Mouse (Mus musculus) C2C12 (cell line): ENCODE data around the gene Syce2. TPM values are rescaled to one million over a fixed set of nuclear protein-coding genes. Genes with fewer than 3 reads are reported as not detected.
A peak's percentile ranks its signal among the peaks of the same experiment; 100 is the strongest.

Experiments used
- H3K27me3 ChIP-seq: one replicate; pipeline ENCODE4 v1.6.1; 2011; ENCODE audit not compliant: control insufficient read depth, insufficient read depth, insufficient read length
- H3K36me3 ChIP-seq: one replicate; pipeline ENCODE4 v1.6.1; 2011; ENCODE audit not compliant: control insufficient read depth, insufficient read depth
- H3K4me3 ChIP-seq: one replicate; pipeline ENCODE4 v1.5.1; 2011; ENCODE audit warnings: mild to moderate bottlenecking, control low read depth; ENCODE audit not compliant: poor library complexity, insufficient read depth, severe bottlenecking
- H3K79me2 ChIP-seq: one replicate; pipeline ENCODE4 v1.6.1; 2011; ENCODE audit not compliant: control insufficient read depth, insufficient read depth
- H3K79me3 ChIP-seq: one replicate; pipeline ENCODE4 v1.6.1; 2011; ENCODE audit warnings: low read depth, control low read depth
- H3ac ChIP-seq: one replicate; pipeline ENCODE3; 2011; ENCODE audit warnings: low read depth; ENCODE audit not compliant: control insufficient read depth, insufficient read length
- CEBPB ChIP-seq: IDR thresholded peaks from one replicate; pipeline ENCODE4 v1.6.1; 2011; ENCODE audit warnings: low read depth, mild to moderate bottlenecking, control low read depth, moderate library complexity
- CTCF ChIP-seq: IDR thresholded peaks from one replicate; pipeline ENCODE4 v1.5.1; 2011; ENCODE audit not compliant: control insufficient read depth, insufficient read depth, insufficient read length
- FOSL1 ChIP-seq: IDR thresholded peaks from one replicate; pipeline ENCODE4 v1.8.0; 2011; ENCODE audit warnings: mild to moderate bottlenecking, low read length; ENCODE audit not compliant: poor library complexity, insufficient read depth, severe bottlenecking
- MAX ChIP-seq: IDR thresholded peaks from one replicate; pipeline ENCODE4 v1.6.1; 2011; ENCODE audit warnings: mild to moderate bottlenecking, control low read depth
- MYOD1 ChIP-seq: IDR thresholded peaks from one replicate; pipeline ENCODE4 v1.6.1; 2011; ENCODE audit warnings: low read depth; ENCODE audit not compliant: control insufficient read depth, insufficient read length
- MYOG ChIP-seq: IDR thresholded peaks from one replicate; pipeline ENCODE4 v1.6.1; 2011; ENCODE audit not compliant: control insufficient read depth, insufficient read length; ENCODE audit errors: extremely low read depth
- USF1 ChIP-seq: IDR thresholded peaks from one replicate; pipeline ENCODE4 v1.6.1; 2011; ENCODE audit warnings: low read depth, mild to moderate bottlenecking, control low read depth, moderate library complexity
- polyA plus RNA-seq: library from polyadenylated mRNA; unstranded; fragments of >200 nt; fragmentation: generic; extraction: Trizol; gene quantifications from one replicate; pipeline ENCODE4 v1.2.1, GENCODE M21; 2012; ENCODE audit warnings: missing spikeins

The Syce2 gene
- polyA plus RNA-seq, 1 experiment = 8.5 TPM

- no peak for TF ChIP-seq MYOG
- no peak for TF ChIP-seq USF1
- TF ChIP-seq CEBPB = no peak
- no peak for TF ChIP-seq MAX
- TF ChIP-seq MYOD1 = no peak
- no peak for TF ChIP-seq CTCF
- TF ChIP-seq FOSL1 = no peak
- no peak overlapping the region for H3ac ChIP-seq
- H3K4me3 ChIP-seq = no peak overlapping the region
- no peaks in the 10 kb centered on the region for H3K79me2 ChIP-seq
- H3K36me3 ChIP-seq = no peaks in the 10 kb centered on the region
- H3K27me3 ChIP-seq = peaks cover 18% of the 10 kb centered on the region
- no peaks in the 10 kb centered on the region for H3K79me3 ChIP-seq
Observed at GRCm38 (mm10) chr8:84925557-84925956, 53.6 kb downstream of the Syce2 start.

DNA sequence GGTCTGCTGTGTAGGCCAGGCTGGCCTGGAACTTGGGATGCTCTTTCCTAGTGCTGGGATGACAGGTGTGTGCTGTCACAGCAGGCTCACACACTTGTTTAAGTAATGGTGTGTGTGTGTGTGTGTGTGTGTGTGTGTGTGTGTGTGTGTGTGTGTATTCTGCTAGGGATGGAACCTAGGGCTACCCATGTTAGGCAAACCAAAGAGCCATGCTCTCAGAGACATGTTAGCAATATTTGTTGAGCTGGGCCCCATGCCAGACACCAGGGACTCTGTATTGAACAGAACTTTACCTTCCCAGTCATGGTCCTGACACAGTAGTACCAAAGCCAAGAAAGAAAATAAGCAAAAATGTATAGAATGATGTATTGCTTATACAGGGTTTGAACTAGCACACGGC is 55.6 kb downstream of the Syce2 start:
- peaks cover 20% of the 10 kb centered on the region for H3K27me3 ChIP-seq

DNA sequence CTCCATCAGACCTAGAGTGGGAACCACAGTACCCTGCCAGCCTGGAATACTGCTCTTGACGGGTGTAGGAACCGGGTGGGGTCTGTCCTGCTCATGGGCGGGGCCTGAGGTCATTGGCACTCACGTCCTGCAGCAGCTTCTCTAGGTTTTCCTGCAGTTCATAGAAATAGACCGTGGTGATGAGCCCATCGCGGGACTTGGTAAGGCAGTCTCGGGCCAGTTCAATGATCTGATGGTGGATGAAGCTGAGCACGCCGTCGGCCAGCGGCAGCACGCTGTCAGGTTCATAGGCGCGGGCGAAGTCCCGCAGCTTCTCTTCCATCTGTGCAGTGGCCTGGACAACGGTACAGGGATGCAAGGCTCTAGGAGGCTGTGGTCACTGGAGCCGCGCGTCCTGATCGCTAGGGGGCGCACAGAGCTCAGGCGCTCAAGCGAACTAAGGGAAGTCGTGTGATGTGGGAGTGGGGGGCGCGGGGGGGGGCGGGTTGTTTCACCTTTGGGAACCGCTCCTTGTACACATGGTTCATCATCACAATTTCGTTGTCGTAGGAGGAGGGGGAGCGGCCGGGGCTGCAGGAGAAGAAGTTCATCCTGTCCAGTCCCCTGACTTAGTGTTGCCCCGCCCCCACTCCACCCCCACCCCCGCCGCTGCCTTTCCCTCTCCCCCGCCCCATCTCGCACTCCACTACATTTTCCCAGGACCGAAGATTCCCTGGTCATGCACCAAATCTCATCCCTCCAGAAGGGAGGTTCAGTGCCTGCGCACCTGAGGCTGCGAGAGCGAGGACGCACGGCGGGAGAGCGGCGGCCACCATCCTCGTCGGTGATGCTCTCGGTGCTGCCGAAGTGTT is 56.8 kb downstream of the Syce2 start:
- Histone ChIP-seq H3K4me3 (no peak overlapping the region), H3K36me3 (no peaks in the 10 kb centered on the region), H3K79me3 (no peaks in the 10 kb centered on the region), H3K79me2 (no peaks in the 10 kb centered on the region), H3K27me3 (peaks cover 21% of the 10 kb centered on the region), H3ac (no peak overlapping the region)
- TF ChIP-seq MYOD1 (no peak), CTCF (peak; percentile 92)

More for the DNA sequence above, 55.6 kb downstream of the Syce2 start:
- Histone ChIP-seq H3K79me3 (no peaks in the 10 kb centered on the region), H3K36me3 (no peaks in the 10 kb centered on the region), H3K79me2 (no peaks in the 10 kb centered on the region), H3ac (no peak overlapping the region), H3K4me3 (no peak overlapping the region)
- TF ChIP-seq USF1 = no peak
- TF ChIP-seq FOSL1 = no peak
- TF ChIP-seq MAX = no peak
- TF ChIP-seq MYOG = no peak
- TF ChIP-seq CEBPB = no peak
- TF ChIP-seq CTCF = no peak
- TF ChIP-seq MYOD1 = no peak

DNA sequence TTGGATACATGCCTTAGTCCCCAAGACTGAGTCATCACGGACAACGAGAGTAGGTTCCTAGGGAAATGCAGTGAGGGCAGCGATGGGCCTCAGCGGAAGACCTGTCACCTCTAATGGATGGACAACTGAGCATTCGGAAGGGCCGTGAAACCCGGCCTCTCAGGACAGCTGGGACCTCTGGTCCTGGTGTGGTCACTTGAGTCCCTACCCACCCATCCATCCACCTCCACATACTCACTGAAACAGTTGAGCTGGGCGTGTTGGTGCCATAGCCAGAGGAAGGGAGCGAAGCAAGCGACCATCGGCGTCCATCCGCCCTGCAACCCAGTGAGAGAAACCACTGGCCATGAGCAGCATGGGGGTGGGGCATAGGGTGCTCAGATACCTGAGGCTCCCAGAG is 58.7 kb downstream of the Syce2 start:
- TF ChIP-seq MAX (no peak), CTCF (no peak), MYOD1 (no peak), MYOG (no peak), CEBPB (no peak), USF1 (no peak), FOSL1 (no peak)
- Histone ChIP-seq H3K4me3 (no peak overlapping the region), H3K36me3 (no peaks in the 10 kb centered on the region), H3K27me3 (peaks cover 31% of the 10 kb centered on the region), H3ac (no peak overlapping the region), H3K79me3 (no peaks in the 10 kb centered on the region), H3K79me2 (no peaks in the 10 kb centered on the region)

DNA sequence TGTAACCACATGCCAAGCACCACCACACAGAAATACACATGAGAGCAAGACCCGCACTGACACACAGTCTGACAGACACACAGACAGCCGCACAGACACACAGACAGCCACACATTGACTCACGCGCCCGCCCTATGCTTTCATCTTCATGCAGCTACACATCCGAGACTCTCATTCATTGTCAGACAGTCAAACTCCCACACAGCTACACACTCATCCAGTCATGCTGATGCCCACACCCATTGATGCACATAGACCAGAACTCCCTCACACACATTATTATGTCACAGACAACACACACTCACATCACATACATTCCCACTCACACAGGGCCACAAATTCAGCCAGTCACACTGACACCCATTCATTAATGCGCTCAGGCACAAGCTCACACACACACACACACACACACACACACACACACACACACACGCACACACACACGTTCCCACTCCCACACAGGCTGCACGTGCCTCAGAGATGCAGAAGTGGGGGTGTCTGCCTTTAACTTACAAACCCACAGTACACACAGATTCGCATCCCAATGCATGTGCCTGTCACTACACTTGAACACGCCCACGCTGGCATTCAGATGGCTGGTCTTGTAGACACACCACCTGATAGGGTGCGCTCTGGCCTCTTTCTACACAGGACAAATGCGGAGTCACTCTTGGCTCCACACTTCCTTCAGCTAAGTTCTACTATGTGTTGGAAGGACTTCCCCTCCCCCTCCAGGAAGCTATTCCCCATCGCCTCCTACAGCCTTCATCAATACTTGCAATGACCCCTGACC is 62.1 kb downstream of the Syce2 start:
- H3K79me2 ChIP-seq = no peaks in the 10 kb centered on the region
- H3K27me3 ChIP-seq = peaks cover 57% of the 10 kb centered on the region
- H3K36me3 ChIP-seq = no peaks in the 10 kb centered on the region
- H3K79me3 ChIP-seq = no peaks in the 10 kb centered on the region
- TF ChIP-seq FOSL1 = no peak
- H3ac ChIP-seq = no peak overlapping the region
- H3K4me3 ChIP-seq = no peak overlapping the region

DNA sequence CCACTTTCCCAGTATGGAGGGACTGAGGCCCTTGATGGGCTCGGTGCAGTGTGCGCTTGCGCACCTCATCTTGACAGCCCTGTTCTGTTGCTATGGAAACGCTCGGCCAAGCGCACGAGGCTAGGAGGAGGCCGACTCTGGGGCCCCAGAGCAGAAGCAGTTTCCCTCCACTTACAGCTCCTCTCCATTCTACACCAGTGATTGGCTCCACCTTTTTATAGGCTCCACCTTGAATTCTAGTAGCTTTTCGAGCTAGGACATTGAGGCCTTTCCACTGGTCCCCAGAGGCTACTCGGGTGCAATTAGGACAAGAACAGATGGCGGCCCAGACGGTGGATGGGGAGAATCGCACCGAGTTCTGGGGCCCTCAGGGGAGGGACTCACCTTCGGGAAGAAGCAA is 62.9 kb downstream of the Syce2 start:
- no peaks in the 10 kb centered on the region for H3K79me3 ChIP-seq
- H3K36me3 ChIP-seq = no peaks in the 10 kb centered on the region
- no peaks in the 10 kb centered on the region for H3K79me2 ChIP-seq
- no peak overlapping the region for H3ac ChIP-seq
- no peak overlapping the region for H3K4me3 ChIP-seq
- TF ChIP-seq CEBPB = no peak
- peaks cover 52% of the 10 kb centered on the region for H3K27me3 ChIP-seq
